Mouse (Mus musculus) midbrain, embryonic 16.5 days (tissue): ENCODE data around the gene Sfxn4. TPM values are rescaled to one million over a fixed set of nuclear protein-coding genes. Genes with fewer than 3 reads are reported as not detected.

Source experiments
- ATAC-seq: fragments of 200-750 bp; cut with Nextera tagmentation; 2 replicates; pipeline ENCODE4 v1.8.0; 2017; ENCODE audit warnings: moderate TSS enrichment
- H3K27ac ChIP-seq: fragments of 300-500 bp; sonication (generic); 2 replicates; pipeline ENCODE4 v1.5.1; 2014; ENCODE audit warnings: mild to moderate bottlenecking, low read length, mixed read lengths
- H3K27me3 ChIP-seq: fragments of 300-500 bp; sonication (generic); 2 replicates; pipeline ENCODE4 v1.6.1; 2014; ENCODE audit warnings: low read depth, low read length, mixed read lengths; ENCODE audit not compliant: control insufficient read depth, insufficient read depth
- H3K36me3 ChIP-seq: fragments of 300-500 bp; sonication (generic); 2 replicates; pipeline ENCODE4 v1.6.1; 2014; ENCODE audit warnings: mild to moderate bottlenecking, low read length, moderate library complexity, mixed read lengths; ENCODE audit not compliant: control insufficient read depth, insufficient read depth
- H3K4me1 ChIP-seq: fragments of 300-500 bp; sonication (generic); 2 replicates; pipeline ENCODE4 v1.6.1; 2014; ENCODE audit warnings: mild to moderate bottlenecking, low read length, mixed read lengths; ENCODE audit not compliant: control insufficient read depth, insufficient read depth
- H3K4me2 ChIP-seq: fragments of 300-500 bp; sonication (generic); 2 replicates; pipeline ENCODE4 v1.6.1; 2014; ENCODE audit warnings: mild to moderate bottlenecking, low read length, mixed read lengths
- H3K4me3 ChIP-seq: fragments of 300-500 bp; sonication (generic); 2 replicates; pipeline ENCODE4 v1.5.1; 2014; ENCODE audit warnings: low read depth, mild to moderate bottlenecking, low read length, moderate library complexity, mixed read lengths
- H3K9ac ChIP-seq: fragments of 300-500 bp; sonication (generic); 2 replicates; pipeline ENCODE4 v1.6.1; 2014; ENCODE audit warnings: low read depth, low read length, mixed read lengths
- H3K9me3 ChIP-seq: fragments of 300-500 bp; sonication (generic); replicated peaks from 2 replicates; pipeline ENCODE4 v1.6.1; 2014; ENCODE audit warnings: mild to moderate bottlenecking, low read length, mixed read lengths; ENCODE audit not compliant: control insufficient read depth, poor library complexity, severe bottlenecking
- WGBS: fragments of 180-500 bp; shearing (Covaris S2); extraction: QIAGEN DNeasy Blood & Tissue Kit; methylation state at CpG from one replicate; pipeline ENCODE4 v1.1.7; 2014; 5-methylcytosine and 5-hydroxymethylcytosine counted together
- polyA plus RNA-seq: library from polyadenylated mRNA; unstranded; fragments of >200 nt; fragmentation: Nextera tagmentation; extraction: Ambion mirVana; gene quantifications from 2 replicates; pipeline ENCODE4 v1.2.1, GENCODE M21; 2015

The Sfxn4 gene
- polyA plus RNA-seq, 1 experiment from 2014 or later, result 11.7 TPM

- H3K9me3 ChIP-seq, result no peaks in the 10 kb centered on the region
- no peaks in the 10 kb centered on the region for H3K27me3 ChIP-seq
- WGBS, result under 1% methylated on average over 57 of the region's 57 CpGs
- peak within 1 kb of the TSS; percentile 81 for H3K4me2 ChIP-seq
- H3K9ac ChIP-seq, result peak within 1 kb of the TSS; percentile 96
- ATAC-seq, result peak; percentile 96
- peak within 1 kb of the TSS; percentile 73 for H3K4me3 ChIP-seq
- peaks cover 23% of the 10 kb centered on the region for H3K4me1 ChIP-seq
- peak within 1 kb of the TSS; percentile 96 for H3K27ac ChIP-seq
- H3K36me3 ChIP-seq, result no peaks in the 10 kb centered on the region
Measured at GRCm38 (mm10) chr19:60790551-60791161, 70.6 kb downstream of the Sfxn4 start, which contains the start of gene Eif3a. Gene Eif3a, minus strand, starts transcription at chr19:60790658.

GRCm38 (mm10) chr19:60789919-60790506 is 71.3 kb downstream of the Sfxn4 start:
- Histone ChIP-seq H3K9ac (peak overlapping the region; percentile 96), H3K27me3 (no peaks in the 10 kb centered on the region), H3K27ac (peak overlapping the region; percentile 96), H3K4me1 (peaks cover 23% of the 10 kb centered on the region), H3K36me3 (no peaks in the 10 kb centered on the region), H3K4me2 (peak overlapping the region; percentile 81), H3K4me3 (peak overlapping the region; percentile 73), H3K9me3 (no peaks in the 10 kb centered on the region)
- peak; percentile 83 for ATAC-seq
- under 1% methylated on average over 60 of the region's 60 CpGs for WGBS

- ATAC-seq, result no peak
- Histone ChIP-seq H3K27ac (no peak overlapping the region), H3K4me1 (peaks cover 23% of the 10 kb centered on the region), H3K4me3 (peak overlapping the region; percentile 73), H3K27me3 (no peaks in the 10 kb centered on the region), H3K36me3 (no peaks in the 10 kb centered on the region), H3K9me3 (no peaks in the 10 kb centered on the region), H3K4me2 (peak overlapping the region; percentile 81), H3K9ac (peak overlapping the region; percentile 96)
- 2% methylated on average over 7 of the region's 7 CpGs for WGBS
Measured at GRCm38 (mm10) chr19:60789452-60789851, 71.8 kb downstream of the Sfxn4 start.

- no peak for ATAC-seq
- Histone ChIP-seq H3K27ac (no peak overlapping the region), H3K4me1 (peaks cover 23% of the 10 kb centered on the region), H3K36me3 (no peaks in the 10 kb centered on the region), H3K27me3 (no peaks in the 10 kb centered on the region), H3K4me2 (peak overlapping the region; percentile 49), H3K4me3 (0 out of 2 replicates have a peak overlapping the region, but pooled peaks have one; percentile 12), H3K9ac (no peak overlapping the region), H3K9me3 (no peaks in the 10 kb centered on the region)
- WGBS, result 46% methylated on average over 6 of the region's 6 CpGs
Measured at GRCm38 (mm10) chr19:60788214-60788960, 72.9 kb downstream of the Sfxn4 start.

- WGBS, result 73% methylated on average over 2 of the region's 2 CpGs
- Histone ChIP-seq H3K36me3 (no peaks in the 10 kb centered on the region), H3K9ac (no peak overlapping the region), H3K4me3 (no peak overlapping the region), H3K4me1 (peaks cover 28% of the 10 kb centered on the region), H3K9me3 (no peaks in the 10 kb centered on the region), H3K27me3 (no peaks in the 10 kb centered on the region), H3K27ac (no peak overlapping the region), H3K4me2 (no peak overlapping the region)
- no peak for ATAC-seq
Measured at GRCm38 (mm10) chr19:60787465-60788150, 73.7 kb downstream of the Sfxn4 start.

Other genes with a start within 250 kb of the Sfxn4 start
- gene Nanos1, start 105.5 kb downstream of the Sfxn4 start, polyA plus RNA-seq, result 20.1 and 20.9 TPM in 2 replicates
- gene Eif3a, start 70.8 kb downstream of the Sfxn4 start, polyA plus RNA-seq, result 102 and 112 TPM in 2 replicates
- gene Fam45a, start 49.9 kb downstream of the Sfxn4 start, polyA plus RNA-seq, result 40.2 and 42.4 TPM in 2 replicates
- gene Prdx3, start 13.1 kb upstream of the Sfxn4 start, polyA plus RNA-seq, result 94.1 and 106 TPM in 2 replicates
- 2.3 and 2.5 TPM in 2 replicates for gene Grk5, start 28.3 kb upstream of the Sfxn4 start, polyA plus RNA-seq